Mouse (Mus musculus) left cerebral cortex, postnatal 25 days (tissue): ENCODE measurements around the gene Ppp6c. TPM values are rescaled to one million over a fixed set of nuclear protein-coding genes. Genes with fewer than 3 reads are reported as not detected.
A peak's percentile ranks its signal among the peaks of the same experiment; 100 is the strongest.
"Not testable (repeated sequence)": the region's sequence is repeated elsewhere in the genome, so short reads cannot be mapped to it uniquely, and the experiment has no call there.

ENCODE experiments used
- DNase-seq, 2 experiments: peaks; one replicate each; pipeline ENCODE4 v3.0.0; 2022; ENCODE audit warnings: low spot score in 2 of 2, mixed read lengths in 1 of 2
- intact Hi-C: fragments of 180-260 bp; cut with DNase I; formaldehyde crosslinking; loops from one replicate; pipeline ENCODE4 v1.15.1; 2025
- total RNA-seq, 2 experiments: library from RNA; stranded (reverse); gene quantifications; 2 replicates each; pipeline ENCODE4 v1.2.3; 2021

Ppp6c gene
- total RNA-seq: 10 to 100 TPM; 64.4 to 64.5 TPM

DNA sequence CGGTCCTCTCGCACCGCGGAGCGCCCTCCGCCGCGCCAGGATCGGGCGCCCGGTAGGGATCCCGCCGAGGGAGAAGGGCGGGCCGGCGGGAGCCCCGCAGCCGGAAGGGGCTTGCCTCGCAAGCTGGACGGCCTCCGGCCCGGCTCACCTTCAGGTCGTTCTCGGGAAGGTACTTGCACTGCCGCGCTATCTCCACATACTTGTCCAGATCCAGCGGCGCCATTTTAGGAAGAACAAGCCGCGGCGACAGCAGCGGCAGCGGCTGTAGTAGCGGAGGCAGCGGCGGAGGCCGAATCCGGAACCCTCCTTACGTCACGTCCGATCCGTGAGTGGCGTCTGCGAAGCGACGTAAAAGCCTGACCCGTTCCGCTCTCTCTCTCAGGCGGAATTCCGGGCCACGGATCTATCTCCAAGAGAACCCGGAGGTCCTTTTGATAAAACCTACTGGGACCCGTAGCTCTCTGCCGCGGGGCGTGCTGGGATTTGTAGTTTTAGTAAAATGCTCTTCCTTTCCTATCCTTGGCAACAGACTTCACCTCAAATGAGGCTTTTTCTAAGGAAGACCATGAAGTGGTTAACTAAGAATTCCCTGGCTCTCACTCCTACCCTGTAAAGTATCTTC lies at the start of gene Ppp6c:
TSS of gene Ppp6c (minus strand) at position 433 of the 622 bp plus-strand sequence.
- intact Hi-C loops: no loop called here
- peak; percentile 94 to 99 for DNase-seq

DNA sequence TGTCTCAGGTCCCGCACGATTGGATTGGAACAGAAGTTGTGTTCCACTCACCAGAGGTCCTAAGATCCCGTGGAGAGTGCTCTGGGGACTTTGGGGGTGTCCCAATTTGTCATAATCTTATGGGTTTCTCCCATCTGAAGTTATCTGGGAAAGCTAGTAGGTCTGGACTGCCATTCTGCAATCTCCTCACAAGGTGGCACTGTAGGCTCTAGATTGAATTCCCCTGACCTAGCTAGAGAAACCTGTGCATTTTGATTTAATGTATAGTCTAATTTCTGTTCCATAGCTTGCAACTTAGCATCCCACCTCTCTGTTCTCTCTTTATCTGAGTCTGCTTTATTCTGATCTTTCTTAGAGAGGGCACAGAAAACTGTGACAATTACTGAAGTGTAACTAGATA lies 42.1 kb upstream of the Ppp6c start:
- peak; percentile 6 to 32 for DNase-seq
- intact Hi-C loops: no loop called here

DNA sequence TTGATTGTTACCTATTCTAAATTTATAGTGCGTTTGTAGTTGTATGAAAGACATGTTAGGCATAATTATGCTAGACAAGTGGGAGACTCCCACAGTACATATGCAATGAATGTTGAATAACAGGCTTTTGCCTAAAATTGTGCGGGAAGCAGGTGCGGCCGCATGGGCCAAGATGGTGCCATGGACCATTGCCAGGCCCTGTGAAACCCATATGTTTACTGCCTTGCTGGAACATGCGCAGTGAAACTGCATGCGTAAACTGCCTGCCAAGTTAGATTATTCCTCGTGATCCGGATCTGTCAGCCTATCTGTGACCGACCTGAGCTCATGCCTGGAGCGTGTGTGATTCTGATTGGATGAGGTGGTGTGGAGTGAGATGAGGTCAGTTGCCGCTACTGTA lies 26.0 kb upstream of the Ppp6c start:
- intact Hi-C loops: not testable (repeated sequence)
- peak in 1 of 2 experiments; percentile 38 for DNase-seq

- intact Hi-C loops, DNase-seq: not testable (repeated sequence)
Measured at GRCm38 (mm10) chr2:39246862-39247261, 20.6 kb upstream of the Ppp6c start.

- intact Hi-C loops: no loop called here
- DNase-seq: no peak
Measured at GRCm38 (mm10) chr2:39226731-39227130, 480 bp upstream of the Ppp6c start.

- DNase-seq: peak in 1 of 2 experiments; percentile 40
- intact Hi-C loops: not testable (repeated sequence)
Measured at GRCm38 (mm10) chr2:39225331-39226018, 776 bp downstream of the Ppp6c start.

DNA sequence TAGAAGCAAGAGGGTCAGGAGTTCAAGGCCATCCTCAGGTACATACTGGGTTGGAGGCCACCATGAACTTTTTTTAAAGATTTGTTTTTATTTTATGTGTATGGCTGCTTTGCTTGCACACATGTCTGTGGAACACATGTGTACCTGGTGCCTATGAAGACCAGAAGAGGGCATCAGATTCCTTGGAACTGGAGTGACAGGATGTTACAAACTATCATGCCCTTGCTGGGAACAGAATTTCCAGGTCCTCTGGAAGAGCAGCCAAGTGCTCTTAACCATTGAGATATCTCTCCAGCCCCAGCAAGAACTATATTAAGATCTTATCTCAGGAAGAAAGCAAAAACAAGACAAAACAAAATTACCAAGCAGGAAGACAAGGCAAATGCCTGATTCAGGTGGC lies 1.6 kb downstream of the Ppp6c start:
- DNase-seq: no peak
- intact Hi-C loops: no loop called here

- intact Hi-C loops: no loop called here
- DNase-seq: no peak
Measured at GRCm38 (mm10) chr2:39220010-39220409, 6.2 kb downstream of the Ppp6c start.

DNA sequence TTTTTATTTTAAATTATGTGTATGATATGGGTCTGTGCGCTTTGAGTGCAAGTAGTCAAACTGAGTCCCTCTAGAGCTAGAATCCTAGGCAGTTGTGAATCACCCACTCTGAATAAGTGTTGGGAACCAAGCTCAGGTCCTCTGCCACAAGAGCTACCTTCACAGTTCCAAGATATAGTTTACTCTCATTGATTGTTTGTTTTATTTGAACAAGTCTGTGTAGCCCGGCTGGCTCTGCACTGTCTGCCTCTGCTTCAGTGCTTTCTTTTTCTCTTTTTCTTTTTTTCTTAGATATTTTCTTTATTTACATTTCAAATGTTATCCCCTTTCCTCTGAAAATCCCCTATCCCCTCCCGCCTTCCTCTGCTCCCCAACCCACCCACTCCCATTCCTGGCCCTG lies 7.2 kb downstream of the Ppp6c start:
- no peak for DNase-seq
- intact Hi-C loops: no loop called here

DNA sequence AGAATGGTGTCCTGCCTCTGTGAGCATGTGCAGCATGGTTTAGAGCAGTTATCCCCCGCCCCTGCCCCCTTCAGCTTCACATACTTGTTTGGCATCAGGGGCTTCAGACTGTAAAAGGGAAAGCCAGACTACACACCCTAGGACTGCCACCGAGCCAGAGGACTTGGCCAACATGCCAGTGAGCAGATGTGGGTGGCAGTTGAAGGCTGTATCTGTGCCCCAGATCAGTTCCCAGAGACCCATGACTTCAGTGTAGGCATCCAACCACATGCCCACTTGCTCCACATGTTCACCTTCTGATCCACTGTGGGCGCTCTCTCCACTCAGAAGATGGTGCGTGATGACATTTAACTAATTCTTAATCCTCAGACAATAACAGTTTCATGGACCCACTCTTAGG lies 9.1 kb downstream of the Ppp6c start:
- DNase-seq: no peak
- intact Hi-C loops: no loop called here

GRCm38 (mm10) chr2:39210738-39211137 lies 15.5 kb downstream of the Ppp6c start:
- DNase-seq: no peak
- intact Hi-C loops: no loop called here

GRCm38 (mm10) chr2:39203359-39203758 lies 22.9 kb downstream of the Ppp6c start:
- no peak for DNase-seq
- intact Hi-C loops: no loop called here

DNA sequence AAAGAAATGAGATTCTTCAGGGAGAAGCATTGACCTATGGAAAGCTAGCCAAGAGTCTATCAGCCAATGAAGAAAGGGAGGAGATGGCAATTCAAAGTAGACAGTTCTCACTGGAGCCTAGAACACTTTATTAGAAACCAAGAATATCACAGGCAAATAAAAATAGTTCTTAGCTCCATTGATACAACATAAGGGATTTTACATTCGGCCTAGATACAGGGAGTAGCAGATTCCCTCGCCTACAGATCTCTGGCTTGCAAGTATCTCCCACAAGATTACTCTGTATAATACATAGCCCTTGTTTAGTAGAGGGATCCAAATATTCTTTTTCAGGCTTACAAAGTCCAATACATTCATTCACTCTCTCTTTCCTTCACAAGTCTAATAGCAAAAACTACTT lies 31.4 kb downstream of the Ppp6c start:
- intact Hi-C loops: loop anchor here (5.0 kb wide), 2 partner anchors 63 to 128 kb away; partner anchors contain the start of gene Golga1

GRCm38 (mm10) chr2:39190561-39191056 lies 35.6 kb downstream of the Ppp6c start, which contains the start of gene Scai:
TSS of gene Scai (minus strand) at chr2:39190734.
- peak; percentile 99 to 100 for DNase-seq
- intact Hi-C loops: loop anchor here (5.0 kb wide), 2 partner anchors 58 to 123 kb away; partner anchors contain the start of gene Golga1

More for the DNA sequence above, 31.4 kb downstream of the Ppp6c start:
- DNase-seq: peak in 1 of 2 experiments; percentile 43

DNA sequence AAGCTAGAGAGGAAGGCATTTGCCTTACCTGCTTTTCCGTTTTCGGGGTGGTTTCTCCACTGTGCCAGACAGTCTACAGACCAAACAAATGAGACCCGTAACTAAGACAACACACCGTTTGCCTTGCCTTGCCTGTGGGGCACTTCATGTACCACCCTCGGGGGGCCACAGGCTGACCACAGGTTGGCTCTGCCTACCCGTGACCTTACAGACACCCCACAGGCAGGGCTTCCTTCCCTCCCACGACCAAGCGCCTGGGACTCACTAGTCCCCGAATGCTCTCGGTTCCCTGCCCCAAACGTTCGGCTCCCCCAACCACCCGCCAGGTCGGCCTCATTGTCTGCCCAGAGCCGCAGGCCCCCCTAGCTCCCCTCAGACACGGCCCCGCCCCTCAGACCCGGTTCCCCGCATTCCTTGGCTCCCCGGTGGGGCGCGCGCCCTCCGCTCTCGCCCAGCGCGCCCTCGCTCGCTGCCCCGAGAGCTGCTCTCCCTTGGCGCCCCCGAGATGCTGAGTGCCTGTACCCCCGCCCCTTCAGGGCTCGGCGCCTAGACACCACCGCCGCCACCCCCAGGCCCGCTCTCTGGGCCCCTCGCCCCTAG lies 36.2 kb downstream of the Ppp6c start:
- intact Hi-C loops: loop anchor here (5.0 kb wide), 2 partner anchors 58 to 123 kb away; partner anchors contain the start of gene Golga1
- no peak for DNase-seq

- intact Hi-C loops: no loop called here
- no peak for DNase-seq
Measured at GRCm38 (mm10) chr2:39185942-39186341, 40.3 kb downstream of the Ppp6c start.

DNA sequence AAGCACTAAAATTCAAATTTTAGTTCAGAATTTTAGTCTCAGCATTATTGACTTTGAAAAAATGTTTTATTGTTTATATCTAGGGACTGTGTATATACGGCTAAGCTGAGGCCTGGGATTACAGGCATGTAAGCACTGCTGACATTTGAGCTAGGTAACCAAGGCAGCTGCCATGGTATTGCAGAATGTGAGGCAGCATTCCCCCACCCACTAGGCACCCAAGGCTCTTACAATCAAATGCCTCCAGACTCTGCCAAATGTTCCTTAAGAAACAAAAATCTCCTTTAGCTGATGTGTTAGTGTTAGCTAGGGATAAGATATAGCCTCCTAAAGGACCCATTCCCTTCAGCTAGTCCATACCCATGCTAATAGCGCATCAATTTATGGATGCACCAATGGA lies 42.7 kb downstream of the Ppp6c start:
- peak in 1 of 2 experiments; percentile 58 for DNase-seq
- intact Hi-C loops: no loop called here

DNA sequence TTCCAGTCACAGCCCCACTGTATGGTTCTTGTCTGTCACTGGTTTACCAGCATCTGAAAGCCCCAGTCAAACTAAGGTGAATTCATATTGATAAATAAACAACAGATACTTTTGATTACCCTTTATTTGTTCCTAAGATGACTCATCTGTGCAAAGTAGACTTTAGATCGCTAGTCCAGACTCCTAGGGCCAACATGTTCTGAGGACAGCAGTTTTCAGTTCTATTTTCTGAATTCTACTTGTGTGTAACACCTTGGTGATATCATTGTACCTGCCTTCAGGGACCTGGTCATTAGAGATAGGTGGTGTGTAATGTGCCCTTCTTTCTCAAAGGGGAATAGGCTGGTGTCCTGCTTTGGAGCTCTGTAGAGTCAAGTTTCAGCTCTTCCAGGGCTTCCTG lies 65.3 kb downstream of the Ppp6c start:
- intact Hi-C loops: no loop called here
- DNase-seq: no peak

DNA sequence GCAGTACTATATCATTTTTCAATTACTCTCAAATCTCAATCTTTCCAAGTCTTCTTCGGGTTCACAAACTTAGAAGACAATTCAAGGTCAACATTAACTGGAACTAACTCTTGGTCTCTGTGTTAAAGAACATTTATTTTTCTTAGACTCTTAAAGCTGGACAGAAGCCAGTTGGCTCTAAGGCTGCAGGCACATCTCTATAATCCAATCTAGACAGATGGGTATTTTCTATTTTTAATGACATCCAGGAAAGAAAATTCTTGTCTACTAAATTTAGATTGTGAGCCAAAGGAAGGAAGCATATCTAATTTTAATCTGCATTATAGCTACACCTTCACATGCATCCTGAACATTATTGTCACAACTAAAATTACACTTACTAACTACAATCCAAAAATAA lies 68.3 kb downstream of the Ppp6c start:
- DNase-seq: peak in 1 of 2 experiments; percentile 61

GRCm38 (mm10) chr2:39156821-39157220 lies 69.4 kb downstream of the Ppp6c start:
- DNase-seq: no peak
- intact Hi-C loops: no loop called here

More for the DNA sequence above, 68.3 kb downstream of the Ppp6c start:
- intact Hi-C loops: no loop called here
